Mouse (Mus musculus) small intestine, adult 2 months (tissue): ENCODE results near the gene Traf1.

Experiments used
- CTCF ChIP-seq: fragments of 200-500 bp; IDR thresholded peaks from 2 replicates; pipeline ENCODE4 v1.5.1; 2012; ENCODE audit warnings: low read depth, mild to moderate bottlenecking, control low read depth, inconsistent platforms, low read length, moderate library complexity, mixed read lengths; ENCODE audit not compliant: insufficient replicate concordance, insufficient read length; ENCODE audit errors: extremely low read depth
- POLR2A ChIP-seq: fragments of 200-500 bp; IDR thresholded peaks from 2 replicates; pipeline ENCODE4 v1.6.1; 2012; ENCODE audit warnings: low read depth, mild to moderate bottlenecking, control low read depth, inconsistent platforms, low read length, moderate library complexity

DNA sequence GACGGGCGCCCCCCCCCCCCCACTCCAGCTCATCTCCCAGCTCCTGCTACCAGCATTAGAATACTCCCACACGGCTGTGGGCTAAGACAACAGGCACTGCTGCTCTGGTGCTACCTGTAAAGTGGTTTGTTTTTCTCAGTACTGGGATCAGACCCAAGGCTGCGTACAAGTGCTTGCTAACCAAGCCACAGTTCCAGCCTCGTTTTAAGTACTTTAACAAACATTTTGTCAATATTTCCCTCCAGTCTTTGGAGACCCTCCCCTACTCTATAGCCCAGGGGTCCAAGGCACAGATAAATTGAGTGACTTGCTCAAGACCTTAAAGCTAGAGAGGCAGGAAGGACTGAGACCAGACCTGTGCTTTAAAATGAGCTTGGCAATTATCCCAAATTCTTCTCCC is 1.1 kb downstream of the Traf1 start:
- TF ChIP-seq POLR2A (no peak), CTCF (no peak)
